Mouse (Mus musculus) G1E (cell line): Measurements from ENCODE around the gene Znrf4. TPM values are rescaled to one million over a fixed set of nuclear protein-coding genes. Genes with fewer than 3 reads are reported as not detected.

Experiments
- ATAC-seq: 2 replicates; pipeline ENCODE4 v1.8.0; 2016; ENCODE audit warnings: mild to moderate bottlenecking; ENCODE audit not compliant: insufficient number of reproducible peaks, poor library complexity, low FRiP score, severe bottlenecking; ENCODE audit errors: extremely low read depth
- DNase-seq: peaks from one replicate; pipeline ENCODE4 v3.0.0; 2012; ENCODE audit warnings: low spot score
- H3K27me3 ChIP-seq: 2 replicates; pipeline ENCODE4 v1.6.1; 2012; ENCODE audit warnings: mild to moderate bottlenecking, low read length, inconsistent platforms; ENCODE audit not compliant: insufficient read depth
- H3K36me3 ChIP-seq: replicated peaks from 2 replicates; pipeline ENCODE3; 2012; ENCODE audit warnings: mild to moderate bottlenecking, inconsistent platforms
- H3K4me1 ChIP-seq: 2 replicates; pipeline ENCODE4 v1.6.1; 2012; ENCODE audit warnings: low read depth, low read length, inconsistent platforms, mixed read lengths; ENCODE audit not compliant: insufficient read depth
- H3K4me3 ChIP-seq: 2 replicates; pipeline ENCODE4 v1.5.1; 2012; ENCODE audit warnings: low read depth, mild to moderate bottlenecking, inconsistent platforms, low read length, moderate library complexity, mixed read lengths
- H3K9me3 ChIP-seq: replicated peaks from 2 replicates; pipeline ENCODE4 v1.6.1; 2012; ENCODE audit warnings: inconsistent platforms
- CTCF ChIP-seq: IDR thresholded peaks from 2 replicates; pipeline ENCODE4 v1.5.1; 2012; ENCODE audit warnings: low read depth, low read length, inconsistent platforms, mixed read lengths
- GATA1 ChIP-seq: IDR thresholded peaks from 2 replicates; pipeline ENCODE4 v1.6.1; 2012; ENCODE audit warnings: borderline replicate concordance, low read length, inconsistent platforms, mixed read lengths
- GATA2 ChIP-seq: IDR thresholded peaks from 2 replicates; pipeline ENCODE4 v1.6.1; 2012; ENCODE audit warnings: low read depth, low read length, inconsistent platforms, borderline replicate concordance
- POLR2AphosphoS5 ChIP-seq: IDR thresholded peaks from 2 replicates; pipeline ENCODE4 v1.6.1; 2012; ENCODE audit warnings: low read depth, low read length, inconsistent platforms; ENCODE audit not compliant: insufficient replicate concordance
- TAL1 ChIP-seq: conservative IDR thresholded peaks from 2 replicates; pipeline ENCODE4 v1.6.1; 2012; ENCODE audit warnings: low read depth, low read length, inconsistent platforms, mixed read lengths
- polyA plus RNA-seq: library from polyadenylated mRNA; stranded (reverse); fragments of >175 nt; gene quantifications from 2 replicates; pipeline ENCODE4 v1.2.3, GENCODE M21; 2012
- total RNA-seq, 2 experiments: library from RNA; stranded (forward) in 1 of 2; stranded (reverse) in 1 of 2; fragments of 200-1000 nt in 1 of 2; fragments of >200 nt in 1 of 2; fragmentation: Nextera tagmentation in 1 of 2; gene quantifications; 2 replicates each; pipeline ENCODE4 v1.2.3; 2014 to 2017

Znrf4 gene
- total and polyA plus RNA-seq, 3 experiments = not detected

GRCm38 (mm10) chr17:56463500-56463899, 48.7 kb downstream of the Znrf4 start:
- H3K4me3 ChIP-seq = no peak overlapping the region
- H3K27me3 ChIP-seq = peaks cover 29% of the 10 kb centered on the region
- ATAC-seq (no peak), DNase-seq (no peak)
- peaks cover 66% of the 10 kb centered on the region for H3K4me1 ChIP-seq
- peaks cover 5% of the 10 kb centered on the region for H3K9me3 ChIP-seq
- H3K36me3 ChIP-seq = peaks cover 16% of the 10 kb centered on the region
- no peak for TF ChIP-seq TAL1
- TF ChIP-seq GATA1 = no peak
- no peak for TF ChIP-seq POLR2AphosphoS5
- no peak for TF ChIP-seq CTCF
- no peak for TF ChIP-seq GATA2

GRCm38 (mm10) chr17:56462835-56463455, 49.3 kb downstream of the Znrf4 start:
- H3K4me1 ChIP-seq = peaks cover 66% of the 10 kb centered on the region
- H3K9me3 ChIP-seq = no peaks in the 10 kb centered on the region
- DNase-seq = no peak
- no peak for TF ChIP-seq GATA1
- TF ChIP-seq GATA2 = no peak
- TF ChIP-seq POLR2AphosphoS5 = no peak
- peak overlapping the region; percentile 81; the same call in 1 of the 2 replicates for H3K4me3 ChIP-seq
- no peak for ATAC-seq
- peaks cover 23% of the 10 kb centered on the region for H3K27me3 ChIP-seq
- peaks cover 21% of the 10 kb centered on the region for H3K36me3 ChIP-seq

DNA sequence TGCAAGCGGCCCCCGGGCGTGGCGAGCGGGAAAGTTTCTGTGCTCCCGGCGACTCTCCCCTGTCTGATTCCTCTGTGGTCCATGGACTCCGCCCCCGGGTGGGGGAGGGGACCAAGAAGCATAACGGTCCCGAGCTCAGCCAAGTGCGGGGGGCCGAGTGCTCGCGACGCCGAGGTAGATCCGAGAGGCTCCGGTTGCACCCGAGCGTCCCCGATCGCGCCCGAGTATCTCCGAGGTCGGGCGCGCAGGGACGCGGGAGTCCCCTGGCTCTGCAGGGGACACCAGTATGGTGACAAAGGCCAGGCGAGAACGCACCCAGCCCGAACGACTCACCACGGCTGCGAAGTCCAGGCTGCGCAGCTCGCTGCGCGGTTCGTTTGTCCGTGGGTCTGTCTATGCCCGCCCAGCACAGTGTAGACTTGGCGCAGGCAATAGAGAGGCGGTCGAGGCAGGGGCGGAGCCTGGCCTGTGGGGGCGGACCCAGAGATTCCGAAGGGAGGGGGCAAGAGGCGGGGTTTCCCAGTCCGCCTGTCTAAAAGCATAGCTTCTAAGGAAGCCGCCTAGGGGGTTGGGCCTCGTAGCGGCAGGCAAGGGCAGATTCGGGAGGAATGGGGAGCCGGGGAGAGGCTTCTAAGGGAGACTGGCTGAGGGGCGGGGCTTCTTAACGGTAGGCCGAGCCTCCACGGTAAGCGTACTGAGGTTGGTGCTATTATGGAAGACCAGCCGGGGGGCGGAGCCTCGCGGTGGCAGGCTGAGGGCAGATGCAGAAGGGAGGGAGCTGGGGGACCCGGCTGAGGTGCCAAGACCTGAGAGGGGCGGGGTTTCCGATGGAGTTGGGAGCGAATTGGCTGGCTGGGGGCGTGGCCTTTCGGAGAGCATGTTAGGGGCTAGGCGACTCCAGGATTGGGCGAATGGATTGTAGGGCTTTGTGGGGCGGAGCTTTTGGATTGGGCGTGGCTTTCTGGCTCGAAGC, 50.2 kb downstream of the Znrf4 start:
- Histone ChIP-seq H3K4me3 (peak overlapping the region; percentile 81), H3K36me3 (peaks cover 28% of the 10 kb centered on the region), H3K9me3 (no peaks in the 10 kb centered on the region), H3K4me1 (peaks cover 62% of the 10 kb centered on the region), H3K27me3 (peaks cover 19% of the 10 kb centered on the region)
- ATAC-seq (peak; percentile 90), DNase-seq (peak; percentile 98)
- no peak for TF ChIP-seq GATA1

Other genes starting within 250 kb of the Znrf4 start
- 15.2 and 16.2 TPM in 2 replicates for gene Ticam1, start 235.6 kb downstream of the Znrf4 start, total RNA-seq (2014; fragmentation: Nextera tagmentation)
- gene Ticam1, start 235.6 kb downstream of the Znrf4 start, total RNA-seq (2017) = 4.9 and 5.7 TPM in 2 replicates
- gene Ticam1, start 235.6 kb downstream of the Znrf4 start, polyA plus RNA-seq = 7.4 and 8.1 TPM in 2 replicates
- 8.1 and 12.3 TPM in 2 replicates for gene Plin3, start 219.6 kb downstream of the Znrf4 start, total RNA-seq (2014; fragmentation: Nextera tagmentation)
- 55.9 and 64.1 TPM in 2 replicates for gene Plin3, start 219.6 kb downstream of the Znrf4 start, total RNA-seq (2017)
- gene Plin3, start 219.6 kb downstream of the Znrf4 start, polyA plus RNA-seq = 12.2 and 12.7 TPM in 2 replicates
- not detected in 2 replicates for gene Arrdc5, start 212.1 kb downstream of the Znrf4 start, total RNA-seq (2014; fragmentation: Nextera tagmentation)
- gene Arrdc5, start 212.1 kb downstream of the Znrf4 start, total RNA-seq (2017) = not detected in 2 replicates
- gene Arrdc5, start 212.1 kb downstream of the Znrf4 start, polyA plus RNA-seq = not detected in 2 replicates
- gene Uhrf1, start 209.1 kb downstream of the Znrf4 start, total RNA-seq (2014; fragmentation: Nextera tagmentation) = 108 and 118 TPM in 2 replicates
- gene Uhrf1, start 209.1 kb downstream of the Znrf4 start, total RNA-seq (2017) = 173 and 186 TPM in 2 replicates
- 193 and 196 TPM in 2 replicates for gene Uhrf1, start 209.1 kb downstream of the Znrf4 start, polyA plus RNA-seq
- gene Kdm4b, start 186.4 kb downstream of the Znrf4 start, total RNA-seq (2014; fragmentation: Nextera tagmentation) = 28.3 and 35.1 TPM in 2 replicates
- 21.5 and 24.6 TPM in 2 replicates for gene Kdm4b, start 186.4 kb downstream of the Znrf4 start, total RNA-seq (2017)
- 31.1 and 32.3 TPM in 2 replicates for gene Kdm4b, start 186.4 kb downstream of the Znrf4 start, polyA plus RNA-seq
- gene Ptprs, start 35.9 kb downstream of the Znrf4 start, total RNA-seq (2014; fragmentation: Nextera tagmentation) = 70.5 and 77.2 TPM in 2 replicates
- gene Ptprs, start 35.9 kb downstream of the Znrf4 start, total RNA-seq (2017) = 16.4 and 16.7 TPM in 2 replicates
- 83.6 and 90.8 TPM in 2 replicates for gene Ptprs, start 35.9 kb downstream of the Znrf4 start, polyA plus RNA-seq
- 4.4 and 6.5 TPM in 2 replicates for gene Gm20219, start 42.0 kb upstream of the Znrf4 start, total RNA-seq (2014; fragmentation: Nextera tagmentation)
- gene Gm20219, start 42.0 kb upstream of the Znrf4 start, total RNA-seq (2017) = 0.38 and 0.41 TPM in 2 replicates
- 0.69 and 1.0 TPM in 2 replicates for gene Gm20219, start 42.0 kb upstream of the Znrf4 start, polyA plus RNA-seq
- 111 and 194 TPM in 2 replicates for gene Safb2, start 72.2 kb upstream of the Znrf4 start, total RNA-seq (2014; fragmentation: Nextera tagmentation)
- gene Safb2, start 72.2 kb upstream of the Znrf4 start, total RNA-seq (2017) = 55.2 and 78.2 TPM in 2 replicates
- 209 and 224 TPM in 2 replicates for gene Safb2, start 72.2 kb upstream of the Znrf4 start, polyA plus RNA-seq
- 67.0 and 76.5 TPM in 2 replicates for gene Safb, start 72.4 kb upstream of the Znrf4 start, total RNA-seq (2014; fragmentation: Nextera tagmentation)
- 85.0 and 121 TPM in 2 replicates for gene Safb, start 72.4 kb upstream of the Znrf4 start, total RNA-seq (2017)
- 151 and 154 TPM in 2 replicates for gene Safb, start 72.4 kb upstream of the Znrf4 start, polyA plus RNA-seq
- 42.8 and 61.4 TPM in 2 replicates for gene 2410015M20Rik, start 97.3 kb upstream of the Znrf4 start, total RNA-seq (2014; fragmentation: Nextera tagmentation)
- gene 2410015M20Rik, start 97.3 kb upstream of the Znrf4 start, total RNA-seq (2017) = 101 and 133 TPM in 2 replicates
- gene 2410015M20Rik, start 97.3 kb upstream of the Znrf4 start, polyA plus RNA-seq = 278 and 377 TPM in 2 replicates
- gene Rpl36, start 101.0 kb upstream of the Znrf4 start, total RNA-seq (2014; fragmentation: Nextera tagmentation) = 1,715 and 1,885 TPM in 2 replicates
- 2,574 and 3,073 TPM in 2 replicates for gene Rpl36, start 101.0 kb upstream of the Znrf4 start, total RNA-seq (2017)
- 9,624 and 13,197 TPM in 2 replicates for gene Rpl36, start 101.0 kb upstream of the Znrf4 start, polyA plus RNA-seq
- 67.8 and 74.4 TPM in 2 replicates for gene Lonp1, start 114.5 kb upstream of the Znrf4 start, total RNA-seq (2014; fragmentation: Nextera tagmentation)
- gene Lonp1, start 114.5 kb upstream of the Znrf4 start, total RNA-seq (2017) = 101 and 103 TPM in 2 replicates
- gene Lonp1, start 114.5 kb upstream of the Znrf4 start, polyA plus RNA-seq = 174 and 182 TPM in 2 replicates
- gene Catsperd, start 115.7 kb upstream of the Znrf4 start, total RNA-seq (2014; fragmentation: Nextera tagmentation) = not detected in 2 replicates
- gene Catsperd, start 115.7 kb upstream of the Znrf4 start, total RNA-seq (2017) = 0.17 TPM in 1 of 2 replicates, not detected in the other
- not detected in 2 replicates for gene Catsperd, start 115.7 kb upstream of the Znrf4 start, polyA plus RNA-seq
- 39.4 and 54.7 TPM in 2 replicates for gene Ranbp3, start 160.9 kb upstream of the Znrf4 start, total RNA-seq (2014; fragmentation: Nextera tagmentation)
- gene Ranbp3, start 160.9 kb upstream of the Znrf4 start, total RNA-seq (2017) = 70.5 and 83.3 TPM in 2 replicates
- gene Ranbp3, start 160.9 kb upstream of the Znrf4 start, polyA plus RNA-seq = 142 and 143 TPM in 2 replicates
- gene Ndufa11, start 205.3 kb upstream of the Znrf4 start, total RNA-seq (2014; fragmentation: Nextera tagmentation) = 60.5 and 74.9 TPM in 2 replicates
- gene Ndufa11, start 205.3 kb upstream of the Znrf4 start, total RNA-seq (2017) = 186 and 247 TPM in 2 replicates
- gene Ndufa11, start 205.3 kb upstream of the Znrf4 start, polyA plus RNA-seq = 270 and 319 TPM in 2 replicates
- gene Vmac, start 205.6 kb upstream of the Znrf4 start, total RNA-seq (2014; fragmentation: Nextera tagmentation) = 32.0 and 46.9 TPM in 2 replicates
- gene Vmac, start 205.6 kb upstream of the Znrf4 start, total RNA-seq (2017) = 9.4 and 10.3 TPM in 2 replicates
- 12.9 and 16.3 TPM in 2 replicates for gene Vmac, start 205.6 kb upstream of the Znrf4 start, polyA plus RNA-seq
- not detected in 2 replicates for gene Nrtn, start 245.1 kb upstream of the Znrf4 start, total RNA-seq (2014; fragmentation: Nextera tagmentation)
- not detected in 2 replicates for gene Nrtn, start 245.1 kb upstream of the Znrf4 start, total RNA-seq (2017)
- gene Nrtn, start 245.1 kb upstream of the Znrf4 start, polyA plus RNA-seq = not detected in 2 replicates